Mouse (Mus musculus): ENCODE data around the gene Nrp1.

The Nrp1 gene

DNA sequence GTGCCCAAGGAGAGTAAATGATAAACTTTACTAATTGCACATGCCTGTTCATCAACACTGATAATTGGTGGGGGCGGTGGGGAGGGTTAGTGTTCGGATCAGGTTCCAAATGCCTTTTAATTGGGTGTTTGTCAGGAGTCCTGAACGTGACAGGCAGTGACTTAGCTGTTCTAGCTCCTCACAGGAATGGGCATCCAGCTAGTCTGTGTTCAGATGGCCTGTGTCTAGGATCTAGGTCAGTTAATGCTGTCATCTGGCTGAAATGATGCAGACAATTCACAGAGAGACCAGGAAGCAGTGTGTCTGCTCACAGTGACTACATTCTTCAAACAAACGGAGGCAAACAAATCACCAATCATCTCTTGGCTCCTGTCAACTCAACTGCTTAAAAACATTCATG, 12.1 kb downstream of the Nrp1 start:
- in situ Hi-C loops (cut with MboI, MseI) = no loop called here

DNA sequence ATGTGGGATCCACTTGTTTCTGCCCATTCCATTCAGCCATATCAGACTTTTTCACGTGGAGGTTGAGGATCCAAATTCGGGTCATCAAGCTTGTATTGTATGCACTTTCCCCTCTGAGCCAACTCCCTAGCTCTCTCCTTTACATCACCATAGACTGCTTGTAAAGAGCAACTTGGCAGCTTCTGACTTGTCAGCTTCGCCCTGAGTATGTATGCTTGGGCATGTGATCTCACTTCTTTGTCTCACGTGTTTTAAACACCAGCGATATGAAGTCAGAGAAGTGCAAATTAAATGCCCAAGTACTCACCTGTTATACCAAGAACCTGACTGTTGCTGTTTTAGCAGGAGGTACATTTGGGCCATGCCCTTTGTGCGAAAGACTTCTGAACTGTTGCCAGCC, 12.6 kb downstream of the Nrp1 start:
- in situ Hi-C loops (cut with MboI, MseI) = no loop called here

DNA sequence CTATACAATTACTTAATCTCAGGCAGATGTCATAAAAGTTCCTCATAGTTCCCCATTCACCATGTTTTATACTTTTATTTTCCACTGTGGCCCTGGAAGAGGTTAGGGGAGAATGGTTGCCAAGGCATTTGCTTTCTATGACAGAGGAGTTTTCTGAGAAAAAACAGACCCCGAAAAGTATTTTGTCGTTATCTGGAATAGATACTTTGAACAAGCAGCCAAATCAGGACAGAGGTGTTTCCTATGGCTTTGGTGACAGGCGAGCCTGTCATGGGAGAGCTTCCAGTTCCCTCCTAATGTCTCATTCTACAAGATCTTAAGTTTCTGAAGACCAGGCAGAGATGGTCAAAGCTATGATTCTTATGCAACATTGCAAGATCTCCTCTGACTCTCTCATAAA, 13.4 kb downstream of the Nrp1 start:
- in situ Hi-C loops (cut with MboI, MseI) = no loop called here

DNA sequence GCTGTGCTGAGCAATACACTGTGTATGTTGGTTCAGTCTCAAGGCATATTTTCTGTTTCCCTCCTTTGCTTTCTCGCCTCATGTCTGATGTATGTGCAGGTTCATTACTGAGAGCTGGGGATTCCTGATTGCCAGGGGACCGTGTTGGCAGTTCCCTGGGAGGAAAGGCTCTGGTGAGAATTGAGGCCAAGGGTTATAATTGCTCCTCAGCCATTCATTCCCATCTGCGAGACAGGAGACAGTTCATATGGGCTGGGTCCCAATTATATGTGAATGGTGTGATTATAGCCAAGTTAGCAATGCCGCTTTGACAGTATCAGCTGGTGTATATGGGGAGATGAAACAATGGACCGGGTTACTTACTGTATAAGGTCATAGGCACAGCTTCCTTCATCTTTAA, 14.3 kb downstream of the Nrp1 start:
- in situ Hi-C loops (cut with MboI, MseI) = no loop called here

DNA sequence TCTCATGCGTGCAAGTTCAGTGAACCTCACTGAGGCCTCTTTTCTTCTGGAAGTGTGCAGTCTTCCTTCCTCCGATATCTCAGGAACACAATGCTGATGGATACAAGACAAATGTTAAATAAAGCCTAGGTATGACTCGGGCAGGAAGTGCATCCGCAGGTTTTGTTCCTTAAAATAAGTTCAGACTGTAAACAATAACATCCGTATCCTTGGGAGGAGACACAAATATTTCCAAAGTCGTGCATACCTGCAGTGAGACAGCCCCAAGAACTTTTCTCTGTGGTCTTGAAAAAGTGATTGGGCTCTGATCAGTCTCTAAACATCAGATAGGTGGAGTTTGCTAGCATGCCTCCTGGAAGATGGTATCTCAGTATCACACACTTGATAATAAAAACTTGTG, 15.0 kb downstream of the Nrp1 start:
- in situ Hi-C loops (cut with MboI, MseI) = no loop called here

DNA sequence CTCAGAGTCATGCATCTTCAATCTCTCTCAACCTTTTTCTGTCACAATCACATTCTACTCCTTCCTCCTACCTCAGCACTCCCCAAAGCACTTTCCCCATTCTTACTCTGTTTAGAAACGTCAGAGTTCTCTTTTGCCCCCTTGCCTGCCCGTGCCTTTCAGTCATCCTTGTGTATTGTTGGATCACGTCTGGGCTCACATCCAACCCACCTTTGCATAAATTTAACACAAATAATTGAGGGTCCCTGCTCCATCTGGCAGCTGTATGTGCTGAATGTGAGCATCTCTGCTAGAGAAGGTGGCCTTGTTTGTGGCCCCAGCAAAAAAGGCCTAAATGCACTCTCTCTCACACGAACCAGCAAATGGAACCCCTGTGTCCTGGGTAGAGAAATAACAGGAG, 16.9 kb downstream of the Nrp1 start:
- in situ Hi-C loops (cut with MboI, MseI) = no loop called here

DNA sequence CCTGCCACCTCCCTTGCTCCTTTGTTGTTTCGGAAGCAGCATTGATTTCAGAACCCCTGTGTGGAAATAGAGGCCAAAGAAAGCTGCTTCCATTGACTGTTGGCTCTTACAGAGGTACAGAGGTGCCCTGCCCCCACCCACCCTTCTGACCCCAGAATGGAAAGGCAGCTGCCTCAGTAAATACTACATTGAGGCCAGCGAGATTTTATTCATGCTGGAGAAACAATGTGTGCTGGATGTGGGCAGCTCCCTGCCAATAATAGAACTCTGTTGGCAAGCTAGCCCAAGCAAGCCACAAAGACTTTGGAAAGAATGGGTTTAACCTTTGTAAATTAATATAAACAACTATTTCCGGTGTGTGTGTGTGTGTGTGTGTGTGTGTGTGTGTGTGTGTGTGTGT, 24.8 kb downstream of the Nrp1 start:
- in situ Hi-C loops (cut with MboI, MseI) = no loop called here

DNA sequence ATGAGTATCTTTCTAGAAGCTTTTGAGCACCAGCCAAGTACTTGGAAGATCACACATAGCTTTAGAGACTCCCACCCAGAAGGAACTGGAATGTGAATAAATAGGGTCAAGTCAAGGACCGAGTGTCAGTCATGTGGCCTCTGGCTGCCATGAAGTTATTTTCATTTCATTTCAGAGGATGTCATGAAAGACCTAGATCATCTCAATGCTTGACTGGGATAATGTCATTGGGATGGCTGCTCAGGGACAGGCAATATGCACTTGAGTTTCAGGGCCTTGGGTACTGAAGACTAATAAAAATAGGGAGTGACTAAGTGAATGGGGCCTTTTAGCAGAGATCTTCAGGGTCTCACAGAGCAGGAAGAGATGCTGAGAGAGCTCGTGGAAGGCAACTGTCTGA, 26.0 kb downstream of the Nrp1 start:
- in situ Hi-C loops (cut with MboI, MseI) = no loop called here

DNA sequence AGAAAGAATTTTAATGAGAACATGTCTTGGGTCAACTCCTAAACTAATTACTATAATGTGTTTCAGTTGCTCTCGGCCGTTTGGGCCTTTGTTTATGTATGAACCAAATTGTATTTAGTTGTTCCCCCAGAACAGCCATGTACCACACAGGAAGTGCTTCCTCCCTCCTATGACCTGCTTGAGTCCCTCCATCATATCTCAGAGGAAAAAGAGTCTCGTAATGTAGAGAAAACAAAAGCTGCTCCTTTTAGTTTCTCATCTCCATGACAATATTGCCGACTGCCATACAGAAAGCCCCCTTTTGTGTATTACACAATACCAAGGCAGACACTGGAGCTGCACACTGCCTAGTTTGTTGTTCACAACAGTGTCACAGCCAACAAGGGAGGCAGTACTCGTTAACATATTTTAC, 26.5 kb downstream of the Nrp1 start:
- in situ Hi-C loops (cut with MboI, MseI) = no loop called here

DNA sequence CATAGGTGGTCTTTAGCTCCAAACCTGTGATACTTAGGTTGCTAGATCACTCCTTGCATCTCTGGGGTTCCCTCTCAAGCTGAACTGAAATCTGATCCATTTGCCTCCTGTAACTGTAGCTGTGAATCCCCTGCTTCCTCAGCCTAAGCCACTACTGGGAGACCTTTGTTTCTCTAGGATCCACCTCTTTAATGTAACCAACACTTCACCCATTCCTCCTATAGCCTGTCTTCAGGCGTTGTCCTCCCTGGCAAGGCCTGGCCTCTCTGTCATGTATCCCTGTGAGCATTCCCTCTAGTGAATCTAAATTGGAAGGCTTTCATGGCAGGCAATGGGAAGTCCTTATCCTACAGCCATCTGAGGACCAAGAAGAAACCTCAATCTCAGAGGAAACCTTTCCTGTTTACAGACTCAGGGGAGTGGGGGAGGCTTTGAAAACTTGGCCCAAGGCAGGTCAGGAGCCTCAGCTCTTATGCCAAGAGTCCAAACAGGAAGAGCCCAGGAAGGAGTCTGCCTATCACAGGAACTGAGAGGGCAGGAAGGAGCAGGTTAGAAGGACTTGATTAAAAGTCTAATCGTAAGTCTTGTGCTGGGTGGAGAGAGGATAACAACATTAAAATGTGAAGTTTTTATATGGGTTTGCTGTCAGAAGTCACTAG, 28.7 kb downstream of the Nrp1 start:
- in situ Hi-C loops (cut with MboI, MseI) = no loop called here

DNA sequence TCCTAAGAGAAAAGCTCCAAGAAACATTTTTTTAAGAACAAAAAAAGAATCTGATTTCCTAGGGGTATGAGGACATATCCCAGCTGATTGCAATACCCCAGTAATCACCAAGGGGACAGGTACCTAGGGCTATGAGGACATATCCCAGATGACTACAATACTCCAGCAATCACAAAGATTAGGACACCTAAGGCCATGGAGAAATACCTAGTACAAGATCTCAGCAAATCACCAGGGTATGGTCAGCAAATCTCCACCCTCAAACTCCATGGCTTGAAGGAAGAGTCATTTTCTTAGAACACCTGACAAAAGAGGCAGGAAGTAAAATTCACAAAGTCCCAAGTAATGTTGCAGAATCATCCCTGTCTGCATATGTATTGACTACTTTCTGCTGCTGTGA, 32.4 kb downstream of the Nrp1 start:
- in situ Hi-C loops (cut with MboI, MseI) = no loop called here

DNA sequence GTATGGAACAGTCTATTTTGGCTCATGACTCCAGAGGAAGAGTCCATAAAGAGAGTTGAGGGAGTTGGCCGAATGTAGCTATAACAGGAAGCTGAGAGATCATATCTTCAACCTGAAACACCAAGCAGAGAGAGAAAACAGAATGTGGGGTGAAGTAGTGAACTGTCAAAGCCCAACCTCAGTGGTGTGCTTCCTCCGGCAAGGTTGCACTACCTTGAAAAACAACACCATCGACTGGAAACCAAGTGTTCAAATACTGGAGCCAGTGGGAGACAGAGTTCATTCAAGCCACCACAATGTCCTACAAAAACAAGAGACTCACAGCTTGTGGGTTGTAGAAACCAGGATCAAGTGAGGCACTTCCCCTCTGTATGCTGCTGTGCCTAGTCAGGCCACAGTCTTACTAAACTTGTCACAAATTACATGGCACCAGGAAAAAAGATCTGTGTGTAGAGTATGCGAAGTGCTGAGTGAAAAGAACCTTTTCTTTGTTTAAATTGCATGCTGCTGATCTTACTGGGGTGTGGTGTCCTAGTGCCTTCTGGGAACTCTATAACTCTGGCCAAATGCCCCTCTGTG, 32.9 kb downstream of the Nrp1 start:
- in situ Hi-C loops (cut with MboI, MseI) = no loop called here

DNA sequence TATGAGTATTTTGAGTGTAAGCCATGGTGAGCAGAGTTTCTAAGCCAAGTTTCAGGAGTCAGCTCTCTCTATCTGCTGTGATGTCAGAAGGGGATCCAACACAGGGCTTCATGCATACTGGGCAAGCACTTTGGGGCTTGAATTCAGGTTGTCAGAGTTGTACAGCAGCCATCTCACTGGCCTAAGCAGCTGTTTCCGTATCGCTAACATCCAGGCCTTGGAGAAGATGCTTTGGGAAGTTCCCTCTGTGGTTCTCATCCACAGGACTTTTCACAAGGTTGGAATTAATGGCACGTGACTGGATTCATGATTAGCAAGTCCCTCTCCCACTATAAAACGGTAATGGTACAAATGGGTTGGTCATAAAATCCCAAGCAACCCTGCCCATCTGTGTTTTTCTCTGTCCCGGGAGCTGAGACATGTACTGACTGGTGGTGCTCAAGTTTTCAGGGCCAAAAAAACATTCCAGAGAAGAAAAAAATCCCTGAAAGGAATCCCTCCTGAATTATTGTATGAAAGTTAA, 36.3 kb downstream of the Nrp1 start:
- in situ Hi-C loops (cut with MboI, MseI) = no loop called here

DNA sequence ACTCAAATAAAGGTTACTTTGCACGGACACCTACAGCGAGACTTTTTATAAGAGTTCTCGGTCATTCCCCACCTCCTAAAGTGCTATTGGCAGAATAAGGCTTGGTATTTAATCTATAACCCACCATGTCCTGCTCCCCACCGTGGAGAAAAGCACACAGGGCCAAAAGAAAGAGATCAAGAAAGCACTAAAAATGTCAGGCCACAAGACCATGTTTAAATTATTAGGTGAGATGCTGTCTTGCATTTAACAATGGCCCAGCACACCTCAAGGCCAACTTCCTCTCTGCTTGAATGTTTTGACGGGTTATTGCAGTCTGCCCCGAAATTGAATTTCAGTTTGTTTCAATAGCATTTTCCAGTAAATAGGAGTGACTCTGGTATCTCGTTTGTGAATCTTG, 38.6 kb downstream of the Nrp1 start:
- in situ Hi-C loops (cut with MboI, MseI) = no loop called here

DNA sequence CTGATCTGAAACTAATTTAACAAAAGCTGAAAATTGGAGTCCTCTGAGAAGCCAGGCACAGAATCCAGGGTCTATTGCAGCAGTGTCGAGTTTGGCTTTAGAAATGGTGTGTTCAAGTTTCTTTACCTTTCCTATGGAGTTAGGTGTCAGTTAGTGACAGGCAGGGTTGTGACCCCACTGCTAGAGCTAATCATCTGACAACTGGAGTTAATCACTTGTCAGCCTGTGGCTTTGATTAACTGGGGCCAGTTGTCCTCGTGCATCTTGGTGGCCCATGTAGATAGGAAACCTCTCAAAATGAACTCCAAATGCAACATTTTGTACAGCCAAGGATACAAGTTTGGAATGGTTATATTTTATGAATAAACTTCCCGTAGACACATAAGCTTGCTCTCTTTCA, 39.0 kb downstream of the Nrp1 start:
- in situ Hi-C loops (cut with MboI, MseI) = no loop called here

DNA sequence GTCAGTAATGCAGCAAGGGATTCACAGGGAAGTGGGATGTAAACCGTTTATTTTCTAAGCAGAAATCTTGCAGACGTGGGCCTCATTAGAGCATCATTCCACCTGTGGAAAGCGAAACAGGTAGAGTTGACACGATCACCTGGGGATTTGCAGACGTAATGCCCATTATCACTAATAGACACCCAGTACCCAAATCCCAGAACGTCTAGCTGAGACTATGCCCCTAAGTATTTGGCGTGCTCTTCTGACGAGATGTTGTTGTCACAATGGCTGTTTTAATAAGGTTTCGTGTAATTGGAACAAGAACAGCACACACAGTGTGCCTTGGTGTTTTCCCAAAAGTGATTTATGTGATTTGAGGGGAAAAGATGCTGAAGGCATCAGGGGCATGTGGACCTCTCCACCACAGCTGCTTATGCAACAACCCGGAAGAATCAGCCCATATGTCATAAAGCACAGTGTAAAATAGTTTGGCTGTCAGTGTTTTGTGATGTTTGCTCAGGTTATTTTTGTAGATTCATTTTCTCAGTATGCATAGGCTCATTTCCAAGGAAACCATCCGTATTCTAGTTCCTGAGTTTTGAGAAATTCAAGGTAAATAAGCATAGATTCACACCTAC, 40.2 kb downstream of the Nrp1 start:
- in situ Hi-C loops (cut with MboI, MseI) = no loop called here

DNA sequence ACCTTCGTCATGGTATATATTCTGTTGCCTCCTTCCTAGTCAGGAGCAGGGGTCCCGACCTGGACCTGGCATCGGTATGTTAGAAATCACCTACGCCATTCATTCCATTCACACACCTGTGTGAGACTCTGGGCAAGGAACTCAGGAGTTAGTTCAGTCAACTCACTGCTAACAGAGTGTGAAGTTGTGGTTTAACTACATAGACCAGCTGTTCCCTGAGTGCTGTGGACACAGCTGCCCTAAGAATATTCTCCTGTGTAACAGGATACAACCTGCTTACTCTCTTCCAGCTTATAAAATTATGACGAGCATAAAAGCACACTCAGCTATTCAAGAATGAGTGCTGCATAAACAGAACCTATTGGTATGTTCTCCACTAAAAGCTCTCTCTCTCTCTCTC, 41.9 kb downstream of the Nrp1 start:
- in situ Hi-C loops (cut with MboI, MseI) = no loop called here

DNA sequence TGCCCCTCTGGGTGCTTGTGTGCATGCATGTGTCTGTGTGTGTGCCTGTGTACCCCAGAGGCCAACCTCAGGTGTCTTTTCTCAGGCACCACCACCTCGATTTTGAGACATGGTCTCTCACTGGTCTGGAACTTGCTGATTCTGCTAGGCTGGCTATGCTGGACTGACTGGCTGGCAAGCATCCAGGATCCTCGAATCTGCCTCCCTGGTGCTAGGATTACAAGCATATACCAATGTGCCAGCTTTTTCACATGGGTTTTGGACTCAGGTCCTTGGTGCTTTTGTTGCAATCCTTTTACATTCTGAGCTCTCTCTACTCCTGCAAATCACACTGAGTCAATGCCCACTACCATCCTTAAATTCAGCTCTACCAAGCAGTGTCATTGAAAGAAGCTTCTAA, 46.5 kb downstream of the Nrp1 start:
- in situ Hi-C loops (cut with MboI, MseI) = no loop called here

DNA sequence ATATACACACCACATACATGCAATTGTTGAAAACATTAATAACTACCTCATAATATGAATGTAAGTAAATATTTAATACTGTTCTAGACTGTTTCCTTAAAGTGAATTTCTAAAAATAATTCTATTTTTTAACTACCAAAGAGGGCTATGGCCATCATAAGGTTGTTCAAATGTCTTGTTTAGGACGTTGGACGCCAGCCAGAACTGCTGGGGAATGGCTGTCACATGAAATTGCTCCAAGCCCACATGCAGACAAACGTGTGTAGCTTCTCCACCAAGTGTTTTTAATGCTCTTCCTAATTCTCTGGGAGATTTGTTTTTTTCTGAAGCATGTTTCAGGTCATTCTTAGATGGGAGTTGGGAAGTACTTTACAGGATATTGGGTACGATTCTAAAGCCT, 55.0 kb downstream of the Nrp1 start:
- in situ Hi-C loops (cut with MboI, MseI) = no loop called here

DNA sequence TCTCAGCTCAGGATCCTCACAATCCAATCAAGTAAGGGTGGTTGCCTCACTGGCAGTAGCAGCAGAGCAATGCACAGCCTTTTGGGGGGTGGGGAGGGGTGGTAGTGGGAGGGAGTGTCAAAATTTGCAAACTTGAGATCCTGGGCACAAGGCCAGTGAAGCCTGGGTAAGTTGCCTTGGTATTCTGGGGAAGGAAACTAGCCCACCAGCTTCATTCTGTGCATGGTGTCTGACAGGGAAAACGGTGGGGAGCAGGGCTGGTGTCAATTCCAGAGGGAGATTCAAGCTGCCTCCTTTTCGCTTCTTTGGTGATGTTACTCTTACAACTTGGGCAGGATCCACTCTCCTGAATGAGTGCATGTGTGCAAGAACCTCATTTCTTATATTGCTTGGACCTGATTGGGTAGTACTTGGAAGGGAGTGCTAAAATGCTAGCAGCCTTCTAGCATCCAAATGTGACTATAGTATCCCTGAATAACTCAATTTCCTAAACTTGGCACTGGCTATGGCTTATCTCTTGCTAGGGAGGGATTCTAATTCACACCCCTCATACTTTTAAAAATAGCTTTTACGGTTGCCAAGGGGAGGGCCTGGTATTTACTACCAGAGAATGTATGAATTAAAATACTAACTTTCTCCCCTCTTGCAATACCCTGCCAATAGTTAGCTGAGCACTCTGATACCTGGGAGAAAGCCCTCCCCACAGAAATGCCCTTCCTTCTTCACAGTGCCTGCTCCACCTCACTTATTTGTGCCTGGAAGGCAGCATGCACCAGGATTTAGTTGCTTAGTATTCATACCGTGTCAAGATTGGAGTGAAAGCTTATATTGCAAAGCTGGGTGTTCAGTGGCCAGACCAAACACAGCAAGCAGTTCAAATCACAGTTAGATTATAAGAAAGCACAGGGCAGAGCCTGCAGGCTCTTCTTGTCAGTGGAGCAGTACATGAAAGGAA, 57.6 kb downstream of the Nrp1 start:
- in situ Hi-C loops (cut with MboI, MseI) = no loop called here

DNA sequence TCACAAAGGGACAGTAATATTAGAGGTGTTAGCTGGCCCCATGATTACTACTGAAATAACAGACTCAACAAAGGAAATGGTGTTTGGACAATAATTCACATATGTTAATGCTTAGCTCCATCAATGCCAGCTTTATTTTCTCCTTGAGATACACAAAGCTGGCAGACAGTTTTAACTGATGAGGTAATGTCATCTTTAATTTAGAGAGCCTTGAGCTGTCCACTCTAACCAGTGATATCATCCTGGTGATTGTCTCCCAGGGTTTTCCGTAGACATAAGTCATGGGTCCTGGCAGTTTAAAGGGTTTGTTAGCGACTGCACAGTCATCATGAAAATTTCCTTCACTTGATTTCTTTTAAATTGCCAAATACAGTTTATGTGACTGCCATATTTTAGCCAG, 58.5 kb downstream of the Nrp1 start:
- in situ Hi-C loops (cut with MboI, MseI) = no loop called here

Measured in regulatory T cell (primary cell).